8 mouse cellular contexts compared by ENCODE assay signal in genomic region chr11:20896277-20897123, GRCm38 (mm10).
A peak's percentile ranks its signal among the peaks of the same experiment; 100 is the strongest.
DNase-seq lines count a peak whose midpoint lies in the region; ATAC-seq lines count a peak whose summit lies in the region.

No protein-coding gene starts in this region.

- H3K36me3 ChIP-seq in heart, embryonic 15.5 days, result no peaks in the 10 kb centered on the region

- H3K4me2 ChIP-seq in heart, embryonic 15.5 days, result peak overlapping the region; percentile 36

- no peaks in the 10 kb centered on the region for H3K9me3 ChIP-seq in heart, embryonic 15.5 days (replicated peaks)

- H3K4me1 ChIP-seq in brown adipose tissue, adult 24 weeks (ENCODE audit: control insufficient read depth, insufficient read depth, insufficient read length, low read length), result peaks cover 18% of the 10 kb centered on the region
- peaks cover 23% of the 10 kb centered on the region for H3K4me1 ChIP-seq in heart, embryonic 15.5 days (replicated peaks)

- no peak overlapping the region for H3K9ac ChIP-seq in heart, embryonic 15.5 days

- H3K27ac ChIP-seq in brown adipose tissue, adult 24 weeks (replicated peaks; ENCODE audit: low read depth, low read length), result peak overlapping the region; percentile 40
- H3K27ac ChIP-seq in heart, embryonic 15.5 days, result peak overlapping the region; percentile 88

- 12% methylated on average over 11 of the region's 11 CpGs for WGBS in heart, embryonic 15.5 days

- H3K27me3 ChIP-seq in heart, embryonic 15.5 days, result no peaks in the 10 kb centered on the region

- peak; percentile 84 for ATAC-seq in heart, embryonic 15.5 days (replicated peaks; ENCODE audit: insufficient number of reproducible peaks, insufficient read depth, low FRiP score, low read depth)

- DNase-seq in adrenal gland, adult (ENCODE audit: inconsistent age in 2 of 2, low spot score in 1 of 2), result peak; percentile 76 to 79
- DNase-seq in adrenal gland, postnatal 4 days (ENCODE audit: low spot score in 2 of 2), result no peak
- peak; percentile 30 for DNase-seq in liver
- DNase-seq in ovary, postnatal 10 days (ENCODE audit: low spot score), result peak; percentile 8
- no peak for DNase-seq in right cerebral cortex, adult 2 months (ENCODE audit: low spot score in 2 of 2)
- DNase-seq in frontal cortex, postnatal 36 days (ENCODE audit: low spot score in 2 of 2), result no peak

- H3K4me3 ChIP-seq in brown adipose tissue, adult 24 weeks (ENCODE audit: insufficient read depth, low read depth, low read length), result no peak overlapping the region
- H3K4me3 ChIP-seq in heart, embryonic 15.5 days, result no peak overlapping the region

Comparison
In these comparisons a context has a peak if more than half of its experiments do, and no peak if none do; other contexts are left out.
1. DNase-seq: peak in adrenal gland, adult (2 of 2), liver (single experiment) and ovary, postnatal 10 days (single experiment); none in adrenal gland, postnatal 4 days (0 of 2), right cerebral cortex, adult 2 months (0 of 2) and frontal cortex, postnatal 36 days (0 of 2).